Mouse (Mus musculus): ENCODE results near the gene Gm36079.
"Not testable (repeated sequence)": the region's sequence is repeated elsewhere in the genome, so short reads cannot be mapped to it uniquely, and the experiment has no call there.

Gene Gm36079

DNA sequence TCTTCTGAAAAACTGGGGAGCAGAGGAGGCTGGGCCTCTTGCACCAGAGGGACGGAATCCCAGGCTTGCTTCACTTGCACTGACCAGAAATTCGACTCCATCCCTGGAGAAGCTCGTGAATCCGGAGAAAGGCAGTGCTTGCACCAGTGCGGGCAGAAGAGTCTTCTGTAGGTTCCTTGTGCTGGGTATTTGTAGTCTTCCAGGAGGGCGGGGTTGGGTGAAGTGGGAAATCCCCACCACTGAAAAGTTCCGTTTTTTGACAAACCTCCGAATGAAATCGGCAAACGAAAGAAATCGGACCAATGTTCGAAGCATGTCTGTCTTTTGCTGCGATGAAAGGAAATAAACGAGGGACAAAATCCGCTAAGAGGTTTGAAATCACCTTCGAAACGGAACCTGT lies at the start of gene Gm36079:
Gene Gm36079, minus strand, starts transcription at position 101 of the 400 bp plus-strand sequence.
- DNase-seq (ENCODE audit: low spot score in 2 of 2) = not testable (repeated sequence)

DNA sequence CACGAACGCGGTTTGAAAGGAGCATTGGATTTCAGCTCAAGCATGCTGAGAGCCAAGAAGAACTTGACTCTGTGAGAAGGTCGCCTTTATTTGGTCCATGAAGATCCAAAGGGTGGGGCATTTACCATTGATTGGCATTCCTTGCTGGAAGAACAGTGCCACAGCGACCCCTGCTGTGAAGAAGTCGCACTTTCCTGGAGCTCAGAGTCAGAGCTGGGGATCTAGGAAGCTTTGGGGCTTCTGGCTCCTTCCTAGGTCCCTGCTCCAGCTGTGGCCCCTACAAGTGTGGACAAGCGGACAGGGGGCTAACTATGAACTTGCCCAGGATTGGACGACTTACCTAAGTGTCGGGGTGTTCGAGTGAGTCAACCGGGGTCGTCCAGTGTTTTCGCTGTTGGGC lies 44.1 kb upstream of the Gm36079 start:
- not testable (repeated sequence) for DNase-seq (ENCODE audit: low spot score in 2 of 2)

- not testable (repeated sequence) for DNase-seq (ENCODE audit: low spot score in 2 of 2)
Measured at GRCm38 (mm10) chr13:120070012-120070598, 43.3 kb upstream of the Gm36079 start.

- DNase-seq (ENCODE audit: low spot score in 2 of 2) = not testable (repeated sequence)
Measured at GRCm38 (mm10) chr13:120063439-120064089, 36.8 kb upstream of the Gm36079 start.

DNA sequence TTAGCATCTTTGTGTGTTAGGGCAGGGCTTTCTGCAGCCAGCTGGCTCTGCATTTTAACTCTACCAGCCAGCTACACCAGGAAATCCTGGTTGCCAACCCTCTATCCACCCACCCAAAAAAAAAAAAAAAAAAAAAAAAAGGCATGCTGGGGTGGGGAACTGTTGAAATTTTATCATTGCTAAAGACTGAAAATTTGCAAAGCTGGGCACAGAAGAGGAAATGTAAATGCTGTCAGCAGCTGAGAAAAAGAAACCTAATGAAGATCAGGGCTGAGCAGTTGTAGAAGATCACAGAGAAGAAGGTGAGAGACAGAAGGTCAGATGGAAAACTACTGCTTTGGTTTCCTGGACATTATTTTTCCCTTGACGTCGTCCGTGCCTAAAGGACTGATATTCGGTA lies 36.1 kb upstream of the Gm36079 start:
- not testable (repeated sequence) for DNase-seq (ENCODE audit: low spot score in 2 of 2)

DNA sequence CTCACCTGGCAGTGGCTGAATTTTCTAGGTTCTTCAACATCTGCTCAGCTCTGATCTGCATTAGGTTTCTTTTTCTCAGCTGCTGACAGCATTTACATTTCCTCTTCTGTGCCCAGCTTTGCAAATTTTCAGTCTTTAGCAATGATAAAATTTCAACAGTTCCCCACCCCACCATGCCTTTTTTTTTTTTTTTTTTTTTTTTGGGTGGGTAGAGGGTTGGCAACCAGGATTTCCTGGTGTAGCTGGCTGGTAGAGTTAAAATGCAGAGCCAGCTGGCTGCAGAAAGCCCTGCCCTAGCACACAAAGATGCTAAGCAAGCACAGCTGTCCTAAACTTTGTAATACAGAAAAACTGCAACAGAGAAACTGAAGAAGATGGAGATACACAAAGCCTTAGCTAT lies 25.3 kb upstream of the Gm36079 start, which contains the start of gene Gm21188:
Gene Gm21188, minus strand, starts transcription at position 110 of the 400 bp plus-strand sequence.
- DNase-seq (ENCODE audit: low spot score in 2 of 2) = not testable (repeated sequence)

- DNase-seq (ENCODE audit: low spot score in 2 of 2) = not testable (repeated sequence)
Measured at GRCm38 (mm10) chr13:120048608-120049007, 21.8 kb upstream of the Gm36079 start.

DNA sequence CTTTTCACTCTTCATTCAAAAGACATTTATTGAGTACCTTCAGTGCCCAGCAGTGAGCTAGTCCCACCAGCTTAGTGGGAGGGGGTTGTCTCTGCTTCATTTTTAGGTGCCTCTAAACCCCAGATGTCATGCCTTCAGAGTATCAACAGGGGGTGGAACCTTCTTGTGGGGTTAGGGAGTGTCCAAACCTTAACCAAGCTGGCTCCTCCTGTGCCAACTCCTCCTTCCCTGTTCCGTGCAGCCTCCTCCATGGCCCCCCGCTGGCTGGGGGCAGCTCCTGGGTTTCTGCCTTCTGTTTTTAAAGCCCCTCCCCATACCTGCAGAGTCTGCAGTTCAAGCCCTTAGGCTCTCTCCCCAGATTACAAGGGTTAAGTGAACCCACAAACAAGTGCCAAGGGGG lies 21.4 kb upstream of the Gm36079 start:
- DNase-seq (ENCODE audit: low spot score in 2 of 2) = not testable (repeated sequence)

DNA sequence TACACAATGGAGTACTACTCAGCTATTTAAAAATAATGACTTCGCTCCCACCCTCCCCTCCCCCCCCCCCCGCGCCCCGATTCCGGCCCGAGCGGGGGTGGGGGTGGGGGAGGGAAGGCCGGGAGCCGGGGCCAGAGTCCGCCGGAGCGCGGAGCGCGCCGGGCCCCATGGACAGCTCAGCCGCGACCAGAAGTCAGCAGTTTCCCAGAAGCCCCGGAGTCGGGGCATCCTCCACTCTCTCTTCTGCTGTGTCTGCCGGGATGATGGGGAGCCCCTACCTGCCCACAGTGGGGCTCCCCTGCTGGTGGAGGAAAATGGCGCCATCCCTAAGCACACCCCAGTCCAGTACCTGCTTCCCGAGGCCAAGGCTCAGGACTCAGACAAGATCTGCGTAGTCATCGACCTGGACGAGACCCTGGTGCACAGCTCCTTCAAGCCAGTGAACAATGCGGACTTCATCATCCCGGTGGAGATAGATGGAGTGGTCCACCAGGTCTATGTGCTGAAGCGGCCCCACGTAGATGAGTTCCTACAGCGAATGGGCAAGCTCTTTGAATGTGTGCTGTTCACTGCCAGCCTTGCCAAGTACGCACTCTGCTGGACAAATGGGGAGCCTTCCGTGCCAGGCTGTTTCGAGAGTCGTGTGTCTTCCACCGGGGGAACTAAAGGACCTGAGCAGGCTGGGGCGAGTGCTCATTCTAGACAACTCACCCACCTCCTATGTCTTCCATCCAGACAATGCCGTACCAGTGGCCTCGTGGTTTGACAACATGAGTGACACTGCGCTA lies 19.8 kb upstream of the Gm36079 start:
- not testable (repeated sequence) for DNase-seq (ENCODE audit: low spot score in 2 of 2)

- DNase-seq (ENCODE audit: low spot score in 2 of 2) = not testable (repeated sequence)
Measured at GRCm38 (mm10) chr13:120041145-120041544, 14.3 kb upstream of the Gm36079 start.

DNA sequence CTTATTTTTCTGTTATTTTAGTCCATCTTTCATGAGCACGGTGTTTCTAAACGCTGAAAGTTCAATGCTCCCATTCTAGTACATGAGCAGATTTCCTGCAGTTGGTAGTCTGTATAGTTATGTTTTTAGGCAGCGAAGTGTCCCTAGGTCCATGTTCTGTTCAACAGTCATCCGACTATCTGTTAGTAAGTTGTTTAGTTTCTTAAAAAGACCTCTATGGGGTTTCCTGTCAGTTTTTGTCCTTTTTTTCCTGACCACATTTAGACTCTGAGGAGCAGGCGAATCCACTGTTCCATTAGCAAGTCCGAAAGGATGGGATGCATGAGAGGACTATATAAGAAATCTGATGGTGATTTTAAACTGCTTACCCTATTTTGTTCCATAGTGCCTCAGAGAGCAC lies 11.1 kb upstream of the Gm36079 start:
- not testable (repeated sequence) for DNase-seq (ENCODE audit: low spot score in 2 of 2)

- not testable (repeated sequence) for DNase-seq (ENCODE audit: low spot score in 2 of 2)
Measured at GRCm38 (mm10) chr13:120036577-120037115, 9.8 kb upstream of the Gm36079 start.

- DNase-seq (ENCODE audit: low spot score in 2 of 2) = not testable (repeated sequence)
Measured at GRCm38 (mm10) chr13:120035151-120035550, 8.3 kb upstream of the Gm36079 start.

GRCm38 (mm10) chr13:120034637-120035036 lies 7.8 kb upstream of the Gm36079 start:
- DNase-seq (ENCODE audit: low spot score in 2 of 2) = not testable (repeated sequence)

GRCm38 (mm10) chr13:120033516-120034190 lies 6.8 kb upstream of the Gm36079 start:
- peak; percentile 45 to 49 for DNase-seq (ENCODE audit: low spot score in 2 of 2)

GRCm38 (mm10) chr13:120031676-120032075 lies 4.9 kb upstream of the Gm36079 start:
- peak in 1 of 2 experiments; percentile 51 for DNase-seq (ENCODE audit: low spot score in 2 of 2)

DNA sequence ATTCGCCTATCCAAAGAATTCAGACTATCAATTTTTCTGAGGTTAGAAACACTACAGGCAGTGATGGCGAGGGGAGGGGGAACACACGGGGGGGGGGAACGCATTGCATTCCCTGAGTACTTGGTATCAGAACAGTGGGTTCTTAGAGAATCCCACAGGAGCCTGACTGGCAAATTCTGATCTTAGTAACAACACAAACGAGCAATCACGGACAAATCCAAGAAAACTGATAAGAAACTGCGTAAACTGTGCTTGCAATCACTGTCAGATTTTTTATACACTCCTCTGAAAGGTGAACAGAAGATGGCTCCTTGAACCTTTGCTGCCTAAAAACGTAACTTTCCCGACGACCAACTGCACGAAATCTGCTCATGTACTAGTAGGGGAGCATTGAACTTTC lies 557 bp upstream of the Gm36079 start:
- DNase-seq (ENCODE audit: low spot score in 2 of 2) = not testable (repeated sequence)

GRCm38 (mm10) chr13:120026373-120026772 lies 438 bp downstream of the Gm36079 start:
- DNase-seq (ENCODE audit: low spot score in 2 of 2) = not testable (repeated sequence)

DNA sequence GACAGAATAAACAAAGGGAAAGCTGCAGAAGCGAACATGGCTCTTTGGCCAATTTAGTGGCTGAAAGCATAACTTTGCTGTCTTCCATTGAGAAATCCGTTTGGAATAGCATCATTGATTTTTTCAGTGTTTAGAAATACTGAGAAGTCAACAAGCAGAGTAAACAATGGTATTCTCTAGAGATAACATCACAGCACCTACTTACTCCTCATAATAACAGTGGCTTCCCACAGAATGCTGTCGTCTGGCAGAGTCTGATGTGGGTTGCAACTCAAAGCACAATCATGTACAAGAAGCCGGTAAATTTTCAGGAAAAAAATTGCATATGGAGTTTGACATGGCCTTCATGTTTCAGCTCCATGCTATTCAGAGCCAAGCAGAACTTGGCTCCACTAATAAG lies 1.2 kb downstream of the Gm36079 start:
- DNase-seq (ENCODE audit: low spot score in 2 of 2) = peak; percentile 31 to 35

DNA sequence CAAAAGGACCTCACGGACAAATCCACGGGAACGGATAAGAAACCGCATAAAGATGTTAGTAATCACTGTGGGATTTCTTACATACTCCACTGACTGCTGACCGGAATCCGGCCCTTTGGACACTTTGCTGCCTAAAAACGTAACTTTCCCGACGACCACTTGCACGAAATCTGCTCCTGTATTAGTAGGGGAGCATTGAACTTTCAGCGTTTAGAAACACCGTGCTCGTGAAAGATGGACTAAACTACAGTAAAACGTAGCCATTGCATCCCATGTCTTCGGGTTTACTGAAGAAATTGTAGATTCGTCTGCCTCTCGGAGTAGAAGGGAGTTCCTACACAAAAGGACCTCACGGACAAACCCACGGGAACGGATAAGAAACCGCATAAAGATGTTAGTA lies 1.8 kb downstream of the Gm36079 start:
- DNase-seq (ENCODE audit: low spot score in 2 of 2) = not testable (repeated sequence)

GRCm38 (mm10) chr13:120024581-120024980 lies 2.2 kb downstream of the Gm36079 start:
- DNase-seq (ENCODE audit: low spot score in 2 of 2) = not testable (repeated sequence)

All from right cerebral cortex, adult 2 months (tissue).